Mouse (Mus musculus): Measurements from ENCODE around the gene Lrguk. TPM values are rescaled to one million over a fixed set of nuclear protein-coding genes. Genes with fewer than 3 reads are reported as not detected.

Lrguk gene
- polyA plus RNA-seq, 1 experiment from 2014 or later, result 2.2 TPM

- Histone ChIP-seq H3K4me3 (ENCODE audit: low read depth, low read length) (no peak overlapping the region), H3K4me2 (ENCODE audit: low read depth, low read length, severe bottlenecking) (no peak overlapping the region), H3K27ac (ENCODE audit: low read depth, low read length) (no peak overlapping the region), H3K9me3 (ENCODE audit: control insufficient read depth, low read length) (no peaks in the 10 kb centered on the region), H3K36me3 (ENCODE audit: control insufficient read depth, insufficient read depth, low read length) (no peaks in the 10 kb centered on the region), H3K9ac (ENCODE audit: low read length) (no peak overlapping the region), H3K27me3 (ENCODE audit: control insufficient read depth, insufficient read depth, low read length) (no peaks in the 10 kb centered on the region), H3K4me1 (replicated peaks; ENCODE audit: control insufficient read depth, insufficient read depth, low read length) (peaks cover 4% of the 10 kb centered on the region; the same call in 1 of the 2 replicates)
- peak; percentile 17 for DNase-seq (ENCODE audit: low spot score)
- WGBS, result 74% methylated on average over 9 of the region's 9 CpGs
- ATAC-seq (replicated peaks; ENCODE audit: low FRiP score), result no peak
Observed at GRCm38 (mm10) chr6:34044846-34045540, 15.7 kb downstream of the Lrguk start.

- Histone ChIP-seq H3K36me3 (ENCODE audit: control insufficient read depth, insufficient read depth, low read length) (no peaks in the 10 kb centered on the region), H3K9ac (ENCODE audit: low read length) (no peak overlapping the region), H3K4me2 (ENCODE audit: low read depth, low read length, severe bottlenecking) (no peak overlapping the region), H3K9me3 (ENCODE audit: control insufficient read depth, low read length) (no peaks in the 10 kb centered on the region), H3K27ac (ENCODE audit: low read depth, low read length) (no peak overlapping the region), H3K4me3 (ENCODE audit: low read depth, low read length) (no peak overlapping the region), H3K4me1 (replicated peaks; ENCODE audit: control insufficient read depth, insufficient read depth, low read length) (peaks cover 2% of the 10 kb centered on the region; the same call in 1 of the 2 replicates), H3K27me3 (ENCODE audit: control insufficient read depth, insufficient read depth, low read length) (no peaks in the 10 kb centered on the region)
- WGBS, result 72% methylated on average over 11 of the region's 11 CpGs
- no peak for ATAC-seq (replicated peaks; ENCODE audit: low FRiP score)
- DNase-seq (ENCODE audit: low spot score), result peak; percentile 48
Observed at GRCm38 (mm10) chr6:34046551-34047186, 17.4 kb downstream of the Lrguk start.

- no peak overlapping the region for H3K4me2 ChIP-seq (ENCODE audit: low read depth, low read length, severe bottlenecking)
- H3K27ac ChIP-seq (ENCODE audit: low read depth, low read length), result no peak overlapping the region
- DNase-seq (ENCODE audit: low spot score) (peak; percentile 28), ATAC-seq (replicated peaks; ENCODE audit: low FRiP score) (no peak)
- H3K27me3 ChIP-seq (ENCODE audit: control insufficient read depth, insufficient read depth, low read length), result no peaks in the 10 kb centered on the region
- no peak overlapping the region for H3K4me3 ChIP-seq (ENCODE audit: low read depth, low read length)
- H3K36me3 ChIP-seq (ENCODE audit: control insufficient read depth, insufficient read depth, low read length), result no peaks in the 10 kb centered on the region
- WGBS, result 64% methylated on average over 2 of the region's 2 CpGs
- no peak overlapping the region for H3K9ac ChIP-seq (ENCODE audit: low read length)
- no peaks in the 10 kb centered on the region; the same call in 1 of the 2 replicates for H3K4me1 ChIP-seq (replicated peaks; ENCODE audit: control insufficient read depth, insufficient read depth, low read length)
- H3K9me3 ChIP-seq (ENCODE audit: control insufficient read depth, low read length), result no peaks in the 10 kb centered on the region
Observed at GRCm38 (mm10) chr6:34049433-34049832, 20.2 kb downstream of the Lrguk start.

- Histone ChIP-seq H3K9me3 (ENCODE audit: control insufficient read depth, low read length) (no peaks in the 10 kb centered on the region), H3K27me3 (ENCODE audit: control insufficient read depth, insufficient read depth, low read length) (no peaks in the 10 kb centered on the region), H3K36me3 (ENCODE audit: control insufficient read depth, insufficient read depth, low read length) (no peaks in the 10 kb centered on the region), H3K9ac (ENCODE audit: low read length) (no peak overlapping the region), H3K4me1 (replicated peaks; ENCODE audit: control insufficient read depth, insufficient read depth, low read length) (no peaks in the 10 kb centered on the region), H3K4me3 (ENCODE audit: low read depth, low read length) (no peak overlapping the region), H3K27ac (ENCODE audit: low read depth, low read length) (no peak overlapping the region), H3K4me2 (ENCODE audit: low read depth, low read length, severe bottlenecking) (no peak overlapping the region)
- WGBS, result 95% methylated on average over 6 of the region's 6 CpGs
- ATAC-seq (replicated peaks; ENCODE audit: low FRiP score) (no peak), DNase-seq (ENCODE audit: low spot score) (no peak)
Observed at GRCm38 (mm10) chr6:34059741-34060140, 30.5 kb downstream of the Lrguk start.

GRCm38 (mm10) chr6:34066790-34067189 lies 37.5 kb downstream of the Lrguk start:
- no peak overlapping the region for H3K27ac ChIP-seq (ENCODE audit: low read depth, low read length)
- no peaks in the 10 kb centered on the region for H3K4me1 ChIP-seq (replicated peaks; ENCODE audit: control insufficient read depth, insufficient read depth, low read length)
- no peaks in the 10 kb centered on the region for H3K9me3 ChIP-seq (ENCODE audit: control insufficient read depth, low read length)
- H3K4me2 ChIP-seq (ENCODE audit: low read depth, low read length, severe bottlenecking), result no peak overlapping the region
- H3K27me3 ChIP-seq (ENCODE audit: control insufficient read depth, insufficient read depth, low read length), result no peaks in the 10 kb centered on the region
- 88% methylated on average over 7 of the region's 7 CpGs for WGBS
- ATAC-seq (replicated peaks; ENCODE audit: low FRiP score) (no peak), DNase-seq (ENCODE audit: low spot score) (no peak)
- H3K36me3 ChIP-seq (ENCODE audit: control insufficient read depth, insufficient read depth, low read length), result no peaks in the 10 kb centered on the region
- H3K4me3 ChIP-seq (ENCODE audit: low read depth, low read length), result no peak overlapping the region
- H3K9ac ChIP-seq (ENCODE audit: low read length), result no peak overlapping the region

- Histone ChIP-seq H3K4me1 (replicated peaks; ENCODE audit: control insufficient read depth, insufficient read depth, low read length) (no peaks in the 10 kb centered on the region; the same call in 1 of the 2 replicates), H3K4me2 (ENCODE audit: low read depth, low read length, severe bottlenecking) (no peak overlapping the region), H3K36me3 (ENCODE audit: control insufficient read depth, insufficient read depth, low read length) (no peaks in the 10 kb centered on the region), H3K9me3 (ENCODE audit: control insufficient read depth, low read length) (no peaks in the 10 kb centered on the region), H3K27me3 (ENCODE audit: control insufficient read depth, insufficient read depth, low read length) (no peaks in the 10 kb centered on the region), H3K27ac (ENCODE audit: low read depth, low read length) (no peak overlapping the region), H3K4me3 (ENCODE audit: low read depth, low read length) (no peak overlapping the region), H3K9ac (ENCODE audit: low read length) (no peak overlapping the region)
- DNase-seq (ENCODE audit: low spot score) (no peak), ATAC-seq (replicated peaks; ENCODE audit: low FRiP score) (no peak)
- 96% methylated on average over 8 of the region's 8 CpGs for WGBS
Observed at GRCm38 (mm10) chr6:34067271-34067670, 38.0 kb downstream of the Lrguk start.

GRCm38 (mm10) chr6:34071936-34072335 lies 42.7 kb downstream of the Lrguk start:
- no peak overlapping the region for H3K9ac ChIP-seq (ENCODE audit: low read length)
- no peaks in the 10 kb centered on the region for H3K36me3 ChIP-seq (ENCODE audit: control insufficient read depth, insufficient read depth, low read length)
- H3K27ac ChIP-seq (ENCODE audit: low read depth, low read length), result no peak overlapping the region
- H3K4me2 ChIP-seq (ENCODE audit: low read depth, low read length, severe bottlenecking), result no peak overlapping the region
- no peaks in the 10 kb centered on the region for H3K9me3 ChIP-seq (ENCODE audit: control insufficient read depth, low read length)
- no peak for ATAC-seq (replicated peaks; ENCODE audit: low FRiP score)
- no peak overlapping the region for H3K4me3 ChIP-seq (ENCODE audit: low read depth, low read length)
- no peak for DNase-seq (ENCODE audit: low spot score)
- H3K4me1 ChIP-seq (replicated peaks; ENCODE audit: control insufficient read depth, insufficient read depth, low read length), result no peaks in the 10 kb centered on the region; the same call in 1 of the 2 replicates
- no peaks in the 10 kb centered on the region for H3K27me3 ChIP-seq (ENCODE audit: control insufficient read depth, insufficient read depth, low read length)
- WGBS, result 38% methylated on average over 5 of the region's 5 CpGs

- Histone ChIP-seq H3K4me1 (replicated peaks; ENCODE audit: control insufficient read depth, insufficient read depth, low read length) (no peaks in the 10 kb centered on the region; the same call in 1 of the 2 replicates), H3K9ac (ENCODE audit: low read length) (no peak overlapping the region), H3K27me3 (ENCODE audit: control insufficient read depth, insufficient read depth, low read length) (no peaks in the 10 kb centered on the region), H3K4me3 (ENCODE audit: low read depth, low read length) (no peak overlapping the region), H3K27ac (ENCODE audit: low read depth, low read length) (no peak overlapping the region), H3K4me2 (ENCODE audit: low read depth, low read length, severe bottlenecking) (no peak overlapping the region), H3K9me3 (ENCODE audit: control insufficient read depth, low read length) (no peaks in the 10 kb centered on the region), H3K36me3 (ENCODE audit: control insufficient read depth, insufficient read depth, low read length) (no peaks in the 10 kb centered on the region)
- 86% methylated on average over 3 of the region's 3 CpGs for WGBS
- no peak for ATAC-seq (replicated peaks; ENCODE audit: low FRiP score)
- DNase-seq (ENCODE audit: low spot score), result no peak
Observed at GRCm38 (mm10) chr6:34073931-34074442, 44.7 kb downstream of the Lrguk start.

Data from forebrain, embryonic 11.5 days (tissue).